Mouse (Mus musculus) testis, adult 10 weeks (tissue): Measurements from ENCODE around the gene Agrn. TPM values are rescaled to one million over a fixed set of nuclear protein-coding genes. Genes with fewer than 3 reads are reported as not detected.

Source experiments
- polyA plus RNA-seq: library from polyadenylated mRNA; stranded (reverse); fragments of 350-450 nt; fragmentation: Illumina TruSeq; extraction: RNeasy Lipid Tissue Mini Kit (QIAGEN cat#74804); gene quantifications from one replicate; pipeline ENCODE4 v1.2.3, GENCODE M21; 2014; ENCODE audit warnings: low read depth, low replicate concordance

Agrn gene
- polyA plus RNA-seq, result 1.8 TPM

DNA sequence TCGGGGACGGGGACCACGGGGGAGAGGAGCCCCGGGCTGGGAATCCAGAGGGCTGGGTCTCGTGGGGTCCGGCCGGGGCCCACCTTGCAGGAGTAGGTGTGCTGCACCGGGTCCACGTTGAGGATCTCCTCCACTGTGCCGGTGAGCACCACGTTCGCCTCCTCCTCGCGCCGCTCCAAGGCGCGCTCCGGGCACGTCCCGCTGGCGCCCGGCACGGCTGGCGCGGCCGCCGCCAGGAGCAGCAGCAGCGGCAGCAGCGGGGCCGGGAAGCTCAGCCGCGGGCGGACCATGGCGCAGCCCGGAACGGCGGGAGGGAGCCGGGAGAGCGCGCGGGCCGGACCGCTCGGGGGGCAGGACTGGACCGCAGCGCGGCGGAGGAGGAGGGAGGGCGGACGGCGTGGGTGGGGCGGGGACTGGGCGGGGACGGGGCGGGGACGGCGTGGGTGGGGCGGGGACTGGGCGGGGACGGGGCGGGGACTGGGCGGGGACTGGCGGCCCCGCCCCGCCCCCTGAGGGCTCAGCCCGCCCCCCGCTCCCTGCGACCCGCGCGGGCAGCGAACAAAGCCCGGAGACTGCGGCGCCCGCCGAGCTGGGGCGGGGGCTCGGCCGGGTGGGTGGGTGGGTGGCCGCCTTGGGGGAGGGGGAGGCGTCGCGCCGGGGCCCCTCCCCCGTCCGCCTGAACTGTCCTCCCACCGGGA lies at the start of gene Agrn:
TSS of gene Agrn (minus strand) at position 358 of the 698 bp plus-strand sequence.

DNA sequence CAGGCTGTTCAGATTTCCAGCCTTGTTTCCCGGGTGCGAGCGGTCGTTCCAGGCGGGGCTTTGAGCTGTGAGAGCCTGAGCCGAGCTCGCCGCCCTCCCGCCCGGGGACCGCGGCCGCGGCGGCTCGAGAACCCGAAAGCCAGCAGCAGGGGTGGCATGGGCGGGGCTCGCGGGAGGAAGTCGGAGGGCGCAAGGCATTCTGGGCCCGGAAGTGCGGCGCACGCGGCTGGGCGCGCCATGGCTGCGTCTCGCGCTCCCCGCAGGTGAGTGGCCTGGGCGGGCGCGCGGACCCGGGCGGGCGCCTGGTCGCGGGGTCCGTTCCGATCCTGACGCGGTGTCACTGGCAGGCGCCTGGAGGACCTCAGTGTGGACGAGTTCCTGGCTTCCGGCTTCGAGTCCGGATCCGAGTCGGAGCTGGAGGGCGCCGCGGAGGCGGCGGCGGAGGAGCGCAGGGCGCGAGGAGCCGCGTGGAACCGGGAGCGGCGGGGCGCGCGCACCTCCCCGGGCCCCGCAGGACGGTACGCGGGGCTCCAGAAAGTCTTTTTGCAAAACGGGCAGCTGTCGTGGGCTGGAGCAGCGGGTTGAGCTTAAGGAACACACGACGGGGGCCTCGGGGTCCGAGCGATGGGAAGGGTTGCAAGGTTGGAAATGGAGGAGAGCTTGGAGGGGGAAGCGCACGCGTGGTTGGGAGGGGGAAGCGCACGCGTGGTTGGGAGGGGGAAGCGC lies 38.7 kb upstream of the Agrn start, which contains the start of gene Noc2l:
TSS of gene Noc2l (plus strand) at position 203 of the 726 bp plus-strand sequence.

DNA sequence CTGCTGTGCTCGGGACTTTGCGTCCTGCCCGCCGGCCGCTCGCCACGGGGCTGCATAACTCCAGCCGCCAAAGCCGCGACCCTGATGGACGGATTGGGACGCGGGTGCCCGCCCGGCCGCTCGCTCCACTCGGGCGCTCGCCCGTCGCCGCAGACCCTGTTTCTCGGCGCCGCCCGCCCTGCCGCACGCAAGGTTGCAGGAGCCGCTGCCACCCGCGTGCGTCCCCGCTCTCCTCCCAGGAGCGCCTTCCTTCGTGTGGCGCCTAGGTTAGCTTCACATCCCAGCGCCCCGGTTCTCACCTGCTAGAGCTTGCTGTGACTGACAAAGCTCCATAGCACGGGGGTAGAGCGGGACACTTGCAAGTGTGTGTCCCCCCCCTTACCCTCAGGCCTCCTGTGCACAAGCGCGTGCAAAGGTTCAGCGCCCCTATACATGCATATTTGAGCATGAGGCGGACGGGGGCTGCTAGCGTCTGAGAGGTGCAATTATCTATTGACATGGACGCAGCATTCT lies 37.5 kb upstream of the Agrn start, which contains the start of gene Plekhn1:
TSS of gene Plekhn1 (minus strand) at position 157 of the 513 bp plus-strand sequence.

DNA sequence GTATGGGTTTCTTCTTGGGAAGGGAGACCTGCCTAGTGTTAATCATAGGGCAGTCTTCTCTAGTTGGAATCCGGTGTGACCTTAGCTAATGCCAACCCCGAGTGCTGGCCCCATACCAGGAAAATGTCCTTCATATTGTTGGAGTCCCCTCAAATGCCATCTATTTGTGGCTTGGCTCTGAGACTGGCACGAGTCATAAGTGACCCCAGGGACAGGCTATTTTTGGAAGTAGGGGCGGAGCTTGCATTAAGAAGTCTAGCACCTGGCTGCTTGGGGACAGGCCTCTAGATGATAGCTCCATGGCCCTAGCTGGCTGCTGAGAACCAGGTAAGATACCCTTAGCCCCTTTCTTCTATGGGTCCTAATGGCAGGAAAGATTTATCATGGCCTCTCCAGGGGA lies 18.4 kb upstream of the Agrn start, which contains the start of gene Perm1:
TSS of gene Perm1 (plus strand) at position 220 of the 400 bp plus-strand sequence.

DNA sequence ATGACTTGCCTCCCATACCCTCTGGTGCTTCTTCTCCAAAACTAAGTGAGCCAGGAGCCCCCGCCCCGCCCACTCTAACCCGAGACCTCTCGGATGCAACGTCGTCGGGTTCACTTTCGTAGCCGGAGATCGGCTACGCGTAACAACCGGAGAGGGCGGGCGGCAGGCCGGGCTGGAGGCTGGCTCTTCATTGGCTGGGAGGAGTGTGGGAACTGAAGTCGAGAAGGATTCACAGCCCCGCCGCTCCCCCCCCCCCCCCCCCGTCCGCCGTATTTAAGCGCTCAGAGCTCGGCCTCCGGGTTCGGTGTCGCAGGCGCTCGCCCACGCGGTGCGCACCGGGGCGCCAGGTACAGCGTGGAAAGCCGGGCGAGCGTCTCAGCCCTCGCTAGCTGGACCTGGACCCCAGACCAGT lies 5.7 kb upstream of the Agrn start, which contains the start of gene AW011738:
TSS of gene AW011738 (plus strand) at position 304 of the 412 bp plus-strand sequence.

DNA sequence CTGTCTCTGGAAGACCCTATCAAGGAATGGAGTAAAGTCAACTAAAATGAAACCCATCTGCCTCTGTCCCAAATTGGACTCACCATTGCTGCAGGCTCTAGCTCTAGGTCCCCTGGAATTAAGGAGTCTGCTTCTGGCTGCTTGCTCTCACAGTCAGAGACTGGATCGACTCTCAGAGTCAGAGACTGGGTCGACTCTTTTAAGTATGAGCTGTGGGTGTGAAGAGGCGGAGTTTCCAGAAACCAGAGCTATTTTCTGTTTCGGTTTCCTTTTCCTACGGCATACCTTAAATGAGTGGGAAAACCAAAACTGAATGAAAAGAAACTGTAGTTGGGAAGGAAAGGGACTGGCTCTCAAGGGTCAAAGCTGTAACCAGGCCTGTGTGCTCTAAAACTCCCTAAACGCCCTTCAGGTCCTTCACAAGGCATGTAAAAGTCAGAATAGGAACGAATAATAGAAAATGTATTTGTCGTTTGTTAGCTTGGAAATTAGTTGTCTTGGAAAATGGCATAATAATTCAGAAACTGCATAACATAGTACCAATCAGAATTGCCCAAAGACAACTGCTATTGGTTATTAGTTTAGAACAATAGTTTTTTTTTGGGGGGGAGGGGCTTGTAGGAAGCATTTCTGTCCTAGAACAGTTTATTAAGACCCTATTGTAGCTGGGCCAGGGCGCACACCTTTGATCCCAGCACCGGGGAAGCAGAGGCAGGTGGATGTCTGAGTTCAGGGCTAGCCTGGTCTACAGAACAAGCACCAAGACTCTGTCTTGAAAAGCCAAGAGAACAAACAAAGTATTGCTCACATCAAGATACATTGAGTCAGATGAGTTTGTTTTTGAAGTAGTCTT lies 3.6 kb upstream of the Agrn start, which contains the start of gene Isg15:
TSS of gene Isg15 (minus strand) at position 196 of the 853 bp plus-strand sequence.

DNA sequence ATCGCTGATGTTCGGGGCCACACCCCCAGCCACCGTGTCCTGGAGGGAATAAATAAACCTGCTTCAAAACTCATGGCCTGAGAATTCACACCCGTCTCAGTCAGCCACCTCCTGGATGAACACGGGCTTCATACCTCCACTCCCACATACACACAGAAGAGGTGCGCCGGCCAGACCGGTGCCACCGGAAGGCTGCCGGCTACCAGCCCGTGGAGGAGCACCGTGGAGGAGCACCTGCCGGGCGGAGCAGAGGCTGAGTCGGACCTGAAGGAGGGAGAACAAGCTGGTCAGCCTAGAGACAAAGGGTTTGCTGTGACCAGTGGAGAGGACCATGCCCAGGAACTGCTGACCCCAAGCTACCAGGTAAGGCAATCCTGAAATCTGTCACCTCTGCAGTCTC lies 66.9 kb downstream of the Agrn start, which contains the start of gene Rnf223:
TSS of gene Rnf223 (plus strand) at position 78 of the 400 bp plus-strand sequence.

Other genes starting within 250 kb of the Agrn start
- gene C1qtnf12, start 235.2 kb downstream of the Agrn start, polyA plus RNA-seq, result 8.9 TPM
- gene B3galt6, start 204.8 kb downstream of the Agrn start, polyA plus RNA-seq, result 1.7 TPM
- gene Sdf4, start 204.6 kb downstream of the Agrn start, polyA plus RNA-seq, result 97.4 TPM
- gene Tnfrsf4, start 183.6 kb downstream of the Agrn start, polyA plus RNA-seq, result not detected
- gene Tnfrsf18, start 171.3 kb downstream of the Agrn start, polyA plus RNA-seq, result not detected
- 25.6 TPM for gene Ttll10, start 138.1 kb downstream of the Agrn start, polyA plus RNA-seq
- 17.1 TPM for gene 9430015G10Rik, start 87.5 kb downstream of the Agrn start, polyA plus RNA-seq
- gene Rnf223, start 67.0 kb downstream of the Agrn start, polyA plus RNA-seq, result not detected
- gene Isg15, start 3.3 kb upstream of the Agrn start, polyA plus RNA-seq, result not detected
- gene AW011738, start 5.8 kb upstream of the Agrn start, polyA plus RNA-seq, result 0.14 TPM
- not detected for gene Perm1, start 18.4 kb upstream of the Agrn start, polyA plus RNA-seq
- 2.6 TPM for gene Plekhn1, start 37.4 kb upstream of the Agrn start, polyA plus RNA-seq
- 2.2 TPM for gene Noc2l, start 38.5 kb upstream of the Agrn start, polyA plus RNA-seq
- gene Samd11, start 58.2 kb upstream of the Agrn start, polyA plus RNA-seq, result 0.17 TPM
- 0.77 TPM for gene Vmn2r-ps159, start 133.6 kb upstream of the Agrn start, polyA plus RNA-seq